Mouse (Mus musculus) layer of hippocampus, postnatal 36 days (tissue): ENCODE measurements around the gene Mthfr. TPM values are rescaled to one million over a fixed set of nuclear protein-coding genes. Genes with fewer than 3 reads are reported as not detected.
A peak's percentile ranks its signal among the peaks of the same experiment; 100 is the strongest.

ENCODE experiments used
- DNase-seq, 2 experiments: peaks; one replicate each; pipeline ENCODE4 v3.0.0; 2022
- total RNA-seq, 2 experiments: library from RNA; stranded (reverse); gene quantifications; 2 replicates each; pipeline ENCODE4 v1.2.3; 2021

The Mthfr gene
- total RNA-seq, 2 experiments from 2014 or later: 29.1 to 33.2 TPM

- no peak for DNase-seq
Observed at GRCm38 (mm10) chr4:148065702-148066400, 27.0 kb downstream of the Mthfr start.

- no peak for DNase-seq
Observed at GRCm38 (mm10) chr4:148066401-148066744, 27.5 kb downstream of the Mthfr start.

GRCm38 (mm10) chr4:148067346-148067745 is 28.5 kb downstream of the Mthfr start:
- no peak for DNase-seq

DNA sequence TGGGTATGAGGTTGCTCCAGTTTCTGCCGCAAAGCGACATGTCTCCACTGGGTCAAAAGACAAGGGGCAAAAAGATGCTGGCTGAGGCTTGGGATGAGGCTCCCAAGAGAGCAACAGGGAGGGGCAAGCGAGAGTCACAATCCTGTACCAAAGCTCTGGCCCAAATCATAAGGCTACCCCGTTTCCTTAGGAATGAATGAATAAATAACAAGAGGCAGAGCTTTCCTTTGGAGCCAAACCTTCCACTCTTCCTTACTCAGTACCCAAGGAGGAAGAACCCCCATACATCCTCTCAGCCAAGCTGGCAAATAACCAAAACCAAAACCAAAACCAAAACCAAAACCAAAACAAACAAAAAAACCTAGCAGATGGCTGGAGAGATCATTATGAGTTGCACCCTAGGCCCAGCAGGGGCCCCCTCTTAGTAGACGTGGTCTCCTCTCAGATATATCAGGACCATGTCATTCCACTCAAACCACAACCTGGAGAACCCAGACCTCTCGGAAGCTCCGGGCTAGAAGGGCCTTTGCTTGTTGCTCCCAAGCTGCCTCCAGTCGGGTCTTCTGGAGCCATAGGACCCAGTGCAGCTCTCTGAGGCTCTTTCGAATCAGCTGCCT is 30.8 kb downstream of the Mthfr start:
- DNase-seq: no peak

DNA sequence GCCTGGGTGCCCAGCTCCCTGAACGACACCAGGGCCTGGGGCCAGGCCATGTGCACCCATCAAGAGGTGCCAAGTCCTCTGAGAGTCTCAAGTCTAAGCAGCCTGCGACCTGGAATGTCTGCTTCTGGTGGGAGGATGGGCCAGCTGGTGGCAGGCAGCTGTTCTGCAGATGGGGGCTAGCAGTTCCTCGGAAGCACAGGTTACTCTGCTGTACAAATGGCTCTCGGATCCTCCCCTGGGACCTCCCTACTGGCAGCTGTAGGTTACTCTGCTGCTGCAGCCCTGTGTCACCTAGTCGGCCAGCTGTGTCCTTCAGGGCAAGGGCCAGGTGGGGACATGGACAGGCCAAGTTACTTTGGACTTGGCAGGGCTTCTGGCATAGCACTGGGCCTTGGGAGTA is 32.6 kb downstream of the Mthfr start:
- DNase-seq: no peak

- no peak for DNase-seq
Observed at GRCm38 (mm10) chr4:148074521-148075189, 35.8 kb downstream of the Mthfr start.

DNA sequence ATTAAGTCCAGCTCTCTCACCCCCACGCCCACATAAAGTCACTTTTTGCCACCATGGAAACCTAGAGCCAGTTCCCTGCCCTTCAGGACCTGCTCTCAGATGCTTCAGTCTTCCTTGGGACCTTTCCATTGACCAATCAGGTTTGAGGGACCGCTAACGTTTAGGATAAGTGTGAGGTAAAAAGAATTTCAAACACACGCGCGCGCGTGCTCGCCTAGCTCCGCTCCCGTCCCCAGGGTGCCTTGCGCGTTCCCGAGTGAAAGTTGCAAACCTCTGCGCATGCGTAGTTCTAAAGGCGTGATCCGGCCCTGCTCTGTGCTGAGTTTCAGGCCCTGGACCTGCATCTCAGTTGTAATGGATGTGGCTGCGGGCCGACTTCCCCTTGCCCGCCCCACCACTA is 36.4 kb downstream of the Mthfr start:
- DNase-seq: peak; percentile 57 to 69

DNA sequence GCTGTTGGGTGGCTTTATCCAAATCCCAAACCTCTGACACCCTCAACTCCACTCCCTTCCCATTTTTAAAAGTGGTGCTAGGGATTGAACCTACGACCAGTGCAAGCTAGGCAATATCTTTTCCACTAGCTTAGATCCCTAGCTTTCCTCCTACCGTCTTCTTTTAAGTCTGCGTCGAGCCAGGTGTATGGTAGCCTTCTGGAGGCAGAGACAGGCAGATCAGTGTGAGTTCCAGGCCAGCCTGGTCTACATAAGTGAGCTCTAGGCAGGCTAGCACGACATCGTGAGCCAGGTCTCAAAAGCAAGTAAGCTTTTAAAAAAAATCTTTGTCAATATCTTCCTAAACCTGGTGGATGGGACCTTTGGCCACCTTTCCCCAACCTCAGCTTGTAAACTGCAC is 37.0 kb downstream of the Mthfr start:
- no peak for DNase-seq

DNA sequence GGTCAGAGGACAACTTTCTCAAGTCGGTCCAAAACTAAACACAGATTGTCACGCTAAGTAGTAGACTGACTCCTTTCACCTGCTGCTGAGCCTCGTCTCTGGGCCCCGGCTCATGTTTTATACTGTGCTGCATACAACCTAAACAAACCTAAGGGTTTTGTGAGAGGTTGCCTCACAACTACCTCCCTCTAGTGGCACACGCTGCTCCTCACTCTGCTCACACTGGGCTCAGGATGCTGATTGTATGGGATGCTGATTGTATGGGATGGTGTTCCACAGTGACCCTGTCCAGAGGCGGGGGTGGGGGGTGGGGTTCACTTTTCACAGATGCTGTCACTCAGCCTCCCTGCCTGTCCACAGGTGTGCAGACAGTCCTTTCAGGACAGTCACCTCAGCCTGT is 40.3 kb downstream of the Mthfr start:
- DNase-seq: no peak

DNA sequence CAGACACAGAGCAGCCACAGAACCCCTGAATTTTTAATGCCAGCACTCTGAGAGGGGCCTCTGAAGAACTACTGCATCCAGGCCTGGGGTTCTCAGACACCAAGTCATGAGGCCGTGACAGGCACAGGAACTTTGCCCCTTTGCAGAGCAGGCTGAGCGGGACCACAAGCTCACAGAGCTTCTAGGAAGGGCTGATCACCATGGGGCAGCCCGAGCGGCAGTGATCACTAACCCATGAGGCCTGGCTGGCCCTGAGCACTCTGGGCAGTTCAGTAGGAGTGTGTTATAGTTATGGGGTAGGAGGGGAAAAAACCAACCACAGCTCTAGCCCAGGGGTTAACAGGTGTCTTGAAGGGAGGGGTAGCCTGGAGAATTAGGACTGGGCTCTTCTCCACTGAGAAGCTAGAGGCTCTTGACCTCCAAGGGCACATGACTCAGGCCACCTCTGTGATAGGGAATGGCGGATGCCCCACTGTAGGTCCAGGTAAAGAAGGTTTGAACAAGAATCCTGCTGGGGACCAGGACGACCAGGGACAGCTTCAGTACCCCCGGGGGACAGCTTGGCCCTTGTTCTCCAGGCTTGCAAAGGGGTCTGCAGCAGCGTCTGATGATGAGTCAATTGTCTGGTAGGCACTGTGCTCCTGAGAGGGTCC is 41.2 kb downstream of the Mthfr start:
- DNase-seq: no peak

GRCm38 (mm10) chr4:148080597-148080973 is 41.7 kb downstream of the Mthfr start:
- DNase-seq: no peak

- no peak for DNase-seq
Observed at GRCm38 (mm10) chr4:148081201-148081600, 42.3 kb downstream of the Mthfr start.

DNA sequence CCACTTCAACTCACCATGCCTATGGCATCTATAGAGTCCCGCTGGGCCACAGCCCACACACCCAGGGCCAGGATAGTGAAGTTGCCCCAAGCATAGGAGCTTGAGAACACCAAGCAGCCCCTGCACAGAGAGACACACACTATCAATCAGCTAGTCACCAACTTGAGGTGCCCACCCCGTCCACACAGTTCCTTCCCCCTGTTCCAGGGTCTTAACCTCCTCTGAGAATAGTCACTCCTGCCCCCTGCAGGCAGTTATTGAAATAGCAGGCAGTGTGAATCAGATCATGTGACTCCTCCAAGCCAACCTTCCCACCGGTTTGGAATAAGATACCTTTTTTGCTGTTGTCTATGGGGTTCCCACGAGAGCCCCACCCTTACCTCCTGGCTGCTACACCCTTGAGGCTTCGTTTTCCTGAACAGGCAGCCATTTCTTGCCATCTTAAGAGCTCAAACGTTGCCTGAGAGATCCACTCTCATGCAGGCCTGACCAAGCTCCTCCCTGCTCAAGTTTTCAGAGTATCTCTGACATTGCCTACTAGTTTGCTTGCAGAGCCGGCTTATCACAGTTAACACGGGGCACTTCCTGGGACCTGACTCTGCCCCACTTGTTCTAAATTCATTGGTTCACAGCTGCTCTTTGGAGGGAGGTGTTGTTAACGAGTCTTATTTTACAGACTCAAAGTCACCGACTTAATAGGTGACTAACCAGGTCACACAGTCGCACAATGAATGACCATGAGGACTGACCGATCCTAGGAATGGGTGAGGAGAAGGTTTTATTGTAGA is 43.6 kb downstream of the Mthfr start:
- DNase-seq: peak in 1 of 2 experiments; percentile 41

GRCm38 (mm10) chr4:148083176-148083899 is 44.5 kb downstream of the Mthfr start:
- no peak for DNase-seq

DNA sequence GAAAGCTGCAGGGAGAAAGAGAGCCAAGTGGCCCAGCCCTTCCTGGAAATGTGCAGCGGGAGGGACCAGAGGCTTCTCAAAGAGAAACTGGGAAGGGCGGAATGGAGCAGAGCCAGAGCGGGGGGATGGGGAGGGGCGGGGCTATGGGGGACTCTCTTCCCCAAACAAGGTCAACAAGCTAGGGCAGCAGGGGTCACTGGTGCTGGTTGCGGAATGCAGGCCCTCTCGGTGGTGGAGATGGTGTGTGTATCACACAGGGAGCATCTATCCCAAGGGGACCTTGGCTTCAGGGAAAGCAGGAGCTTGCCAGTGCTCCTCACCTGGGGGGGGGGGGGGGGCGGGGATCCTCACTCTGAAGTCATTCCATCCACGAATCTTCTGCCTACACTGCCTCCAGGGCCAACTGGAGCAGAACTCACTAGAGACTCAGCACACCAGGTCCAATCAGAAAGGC is 45.4 kb downstream of the Mthfr start:
- DNase-seq: no peak

DNA sequence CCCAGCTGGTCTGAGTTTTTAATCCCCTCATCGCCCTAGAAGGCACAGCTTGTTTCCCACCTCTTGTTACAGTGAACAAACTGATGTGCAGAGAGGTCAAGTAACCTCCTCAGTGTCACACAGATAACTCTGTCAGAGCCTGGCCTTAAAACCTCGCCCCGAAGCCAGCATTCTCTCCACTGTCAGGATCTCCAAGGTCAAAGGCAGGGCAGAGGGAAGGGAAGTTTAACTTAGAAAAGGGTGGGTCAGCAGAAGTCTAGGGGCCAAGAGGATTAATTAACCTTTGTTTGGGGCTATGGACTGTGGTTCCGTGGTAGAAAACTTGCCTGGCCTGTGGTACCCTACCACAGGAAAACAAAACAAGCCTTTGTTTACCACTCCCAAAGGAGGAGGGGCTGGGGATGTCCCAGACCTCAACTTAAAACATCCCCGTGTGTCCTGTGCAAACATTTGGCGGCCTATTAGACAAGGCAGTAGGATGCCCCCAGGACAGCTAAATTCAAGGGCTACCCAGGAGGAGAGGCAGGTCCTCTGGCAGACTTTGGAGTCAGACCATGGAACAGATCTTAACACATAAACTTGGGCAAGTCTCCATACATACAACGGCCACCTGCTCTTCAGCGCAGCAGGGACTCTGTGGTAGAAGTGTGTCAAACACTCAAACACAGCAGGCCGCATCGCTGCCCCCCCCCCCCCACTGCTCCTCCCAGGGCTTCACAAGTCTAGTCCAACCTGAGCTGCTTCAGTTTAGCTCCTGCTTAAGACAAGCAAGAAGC is 46.4 kb downstream of the Mthfr start:
- DNase-seq: no peak

DNA sequence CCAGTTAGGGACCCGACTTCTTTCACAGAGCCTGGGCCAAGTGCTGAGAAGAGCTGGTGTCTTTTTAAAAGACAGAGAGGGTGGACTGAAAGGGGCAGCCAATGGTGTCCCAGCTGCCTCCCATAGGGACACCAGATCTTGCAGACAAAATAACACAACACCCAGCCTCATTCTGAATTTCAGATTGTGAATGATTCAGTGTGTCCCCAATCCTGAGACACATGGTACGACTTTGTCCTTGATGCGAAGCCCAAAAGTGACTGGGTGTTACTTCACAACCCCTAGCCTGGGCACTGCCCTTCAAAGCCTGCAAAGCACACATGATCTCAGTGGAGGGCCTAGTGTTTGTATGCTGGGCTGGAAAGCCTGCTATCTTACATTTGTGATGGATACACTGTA is 47.0 kb downstream of the Mthfr start:
- no peak for DNase-seq

DNA sequence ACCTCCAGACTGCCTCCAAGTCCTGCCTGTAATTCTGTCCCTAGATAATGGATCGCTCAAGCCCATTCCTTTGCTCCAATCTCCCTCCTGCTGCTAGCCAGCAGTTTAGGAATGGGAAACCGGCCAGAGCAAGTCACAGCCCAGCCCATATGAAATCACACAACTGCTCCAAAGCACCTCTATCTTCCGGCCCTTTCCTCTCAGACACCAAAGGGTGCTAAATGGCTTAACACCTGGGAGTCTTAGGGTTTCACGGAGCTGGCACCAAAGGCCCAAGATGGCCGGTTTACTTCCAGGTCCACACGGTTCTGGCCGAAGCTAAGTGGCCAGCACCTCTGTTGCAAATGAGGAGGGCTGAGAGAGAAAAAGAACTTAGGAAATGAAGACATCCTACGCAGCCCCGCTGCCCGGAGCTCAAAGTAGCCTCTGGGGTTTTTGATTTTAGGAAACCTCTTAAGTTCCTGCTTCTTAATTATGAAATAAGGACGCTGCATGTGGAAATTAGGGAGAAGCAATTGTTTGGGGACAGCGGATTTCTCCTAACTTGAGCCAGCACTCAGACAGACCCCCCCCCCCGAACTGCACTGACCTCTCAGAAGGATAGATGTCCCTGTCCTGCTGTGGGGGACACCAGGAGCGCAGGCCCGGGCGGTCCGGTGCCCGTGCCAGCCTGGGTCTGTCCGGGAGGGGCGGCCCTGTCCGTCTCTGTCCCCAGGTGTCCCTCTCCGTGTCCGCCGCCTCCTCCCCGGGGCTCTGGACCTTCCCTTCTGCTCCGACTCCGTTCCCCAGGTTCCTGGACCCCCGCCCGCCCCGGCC is 48.4 kb downstream of the Mthfr start:
- DNase-seq: no peak

- peak; percentile 89 to 94 for DNase-seq
Observed at GRCm38 (mm10) chr4:148087907-148088527, 49.1 kb downstream of the Mthfr start, which contains the start of gene Agtrap. Gene Agtrap, minus strand, starts transcription at chr4:148088031.

DNA sequence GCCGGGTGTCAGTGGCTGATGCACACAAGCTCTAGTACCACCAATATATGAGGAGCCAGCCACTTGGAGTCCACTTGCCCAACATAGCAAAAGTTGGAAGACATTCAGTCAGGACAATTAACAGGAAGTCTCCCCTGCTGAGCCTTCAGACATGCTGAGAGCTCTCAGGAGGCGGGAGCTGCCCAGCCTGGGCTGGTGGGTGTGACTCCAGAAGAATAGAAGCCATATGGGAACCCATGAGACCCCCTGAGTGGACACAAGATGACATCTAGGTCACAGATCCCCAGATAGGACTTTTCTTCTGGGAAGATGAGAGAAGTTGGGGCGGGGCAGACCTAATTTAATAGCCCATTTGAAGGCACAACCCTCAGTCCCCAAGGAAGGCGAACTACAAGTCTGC is 50.3 kb downstream of the Mthfr start:
- no peak for DNase-seq
